In the genomic region with DNA sequence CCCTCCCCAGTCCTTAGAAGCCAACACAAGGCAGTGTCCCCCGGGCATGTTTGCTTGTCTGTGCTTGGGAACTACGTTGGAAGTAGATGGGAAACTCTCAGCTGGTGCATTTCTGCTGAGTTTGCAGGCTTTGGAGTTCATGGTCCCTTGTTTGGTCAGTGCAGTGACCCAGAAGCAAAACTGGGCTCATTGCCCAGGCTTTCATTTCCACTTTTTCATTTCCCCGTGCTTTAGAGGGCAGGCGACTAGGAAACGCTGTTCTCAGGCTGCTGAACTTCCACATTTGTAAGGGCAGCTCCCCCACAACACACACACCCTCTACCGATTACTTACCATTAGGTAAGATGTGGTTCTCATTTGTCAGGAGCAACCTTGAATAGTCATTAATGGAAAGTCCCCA, we compare ENCODE assay signal across 7 mouse cellular contexts. TPM values are rescaled to one million over a fixed set of nuclear protein-coding genes. Genes with fewer than 3 reads are reported as not detected.
DNase-seq lines count a peak whose midpoint lies in the region; ATAC-seq lines count a peak whose summit lies in the region.

No protein-coding gene starts in this region.

- peak; percentile 82 for ATAC-seq in monocyte, adult 5-6 weeks (replicated peaks; ENCODE audit: insufficient number of reproducible peaks, low FRiP score, low TSS enrichment, poor library complexity, severe bottlenecking)
- ATAC-seq in cerebellum, adult (ENCODE audit: insufficient number of reproducible peaks, low FRiP score, low TSS enrichment): no peak

- H3K27ac ChIP-seq in brown adipose tissue, adult 24 weeks (replicated peaks; ENCODE audit: low read depth, low read length): peak overlapping the region; percentile 69

- no peaks in the 10 kb centered on the region for H3K4me1 ChIP-seq in brown adipose tissue, adult 24 weeks (ENCODE audit: control insufficient read depth, insufficient read depth, insufficient read length, low read length)

- peak; percentile 28 for DNase-seq in ovary, adult 18-20 months (ENCODE audit: low spot score)
- DNase-seq in ovary, postnatal 10 days (ENCODE audit: low spot score): no peak
- DNase-seq in kidney, adult 18-20 months: peak; percentile 80
- no peak for DNase-seq in thymus, postnatal 0 days (ENCODE audit: low spot score)

- no peak overlapping the region for H3K4me3 ChIP-seq in brown adipose tissue, adult 24 weeks (ENCODE audit: insufficient read depth, low read depth, low read length)

RNA-seq across cellular contexts. Expression of a gene that starts 10.2 kb away (rescaled TPM):
- 0.28 and 0.79 TPM in 2 replicates for polyA plus RNA-seq in brown adipose tissue, adult 24 weeks (2012; ENCODE audit: insufficient read depth, insufficient read length, missing spikeins)
- total RNA-seq in monocyte, adult 5-6 weeks (2017): 1.2 to 3.1 TPM (median 2.9 TPM) in 3 replicates
- 20.3 and 20.4 TPM in 2 replicates for polyA plus RNA-seq in thymus, postnatal 0 days (2015; fragmentation: Nextera tagmentation; extraction: Ambion mirVana)

RNA-seq across cellular contexts. Expression of a gene that starts 10.3 kb away (rescaled TPM):
- 18.4 and 34.6 TPM in 2 replicates for polyA plus RNA-seq in brown adipose tissue, adult 24 weeks (2012; ENCODE audit: insufficient read depth, insufficient read length, missing spikeins)
- total RNA-seq in monocyte, adult 5-6 weeks (2017): 10.0 to 21.2 TPM (median 15.4 TPM) in 3 replicates
- 12.0 and 14.0 TPM in 2 replicates for polyA plus RNA-seq in thymus, postnatal 0 days (2015; fragmentation: Nextera tagmentation; extraction: Ambion mirVana)

RNA-seq across cellular contexts. Expression of a gene that starts 24.6 kb away (rescaled TPM):
- polyA plus RNA-seq in brown adipose tissue, adult 24 weeks (2012; ENCODE audit: insufficient read depth, insufficient read length, missing spikeins): 1.3 and 1.4 TPM in 2 replicates
- 1.6 to 2.5 TPM (median 2.3 TPM) in 3 replicates for total RNA-seq in monocyte, adult 5-6 weeks (2017)
- 3.2 and 3.6 TPM in 2 replicates for polyA plus RNA-seq in thymus, postnatal 0 days (2015; fragmentation: Nextera tagmentation; extraction: Ambion mirVana)

RNA-seq across cellular contexts. Expression of a gene that starts 36.6 kb away (rescaled TPM):
- polyA plus RNA-seq in brown adipose tissue, adult 24 weeks (2012; ENCODE audit: insufficient read depth, insufficient read length, missing spikeins): not detected in 2 replicates
- not detected in 3 replicates for total RNA-seq in monocyte, adult 5-6 weeks (2017)
- not detected in 2 replicates for polyA plus RNA-seq in thymus, postnatal 0 days (2015; fragmentation: Nextera tagmentation; extraction: Ambion mirVana)

RNA-seq across cellular contexts. Expression of a gene that starts 47.0 kb away (rescaled TPM):
- 4.1 and 4.6 TPM in 2 replicates for polyA plus RNA-seq in brown adipose tissue, adult 24 weeks (2012; ENCODE audit: insufficient read depth, insufficient read length, missing spikeins)
- total RNA-seq in monocyte, adult 5-6 weeks (2017): 43.6 to 66.2 TPM (median 54.3 TPM) in 3 replicates
- polyA plus RNA-seq in thymus, postnatal 0 days (2015; fragmentation: Nextera tagmentation; extraction: Ambion mirVana): 9.3 and 13.5 TPM in 2 replicates

Comparison
In these comparisons a context has a peak if more than half of its experiments do, and no peak if none do; other contexts are left out.
1. DNase-seq: peak in ovary, adult 18-20 months (single experiment) and kidney, adult 18-20 months (single experiment); none in ovary, postnatal 10 days (single experiment) and thymus, postnatal 0 days (single experiment).
2. RNA of a gene that starts 10.2 kb away (polyA plus RNA-seq): 20.3 to 20.4 TPM in thymus, postnatal 0 days; 0.28 to 0.79 TPM in brown adipose tissue, adult 24 weeks; every median in the first group is over 10 times any median in the second.